Mouse (Mus musculus) ES-E14 (cell line): ENCODE results near the gene Ube2k. TPM values are rescaled to one million over a fixed set of nuclear protein-coding genes. Genes with fewer than 3 reads are reported as not detected.

Source experiments
- DNase-seq: peaks from one replicate; pipeline ENCODE4 v3.0.0-alpha.2; 2013; ENCODE audit warnings: low read depth, low spot score
- H3K27ac ChIP-seq: 2 replicates; pipeline ENCODE4 v1.5.1; 2012; ENCODE audit warnings: low read depth, mild to moderate bottlenecking, low read length, moderate library complexity, mixed read lengths; ENCODE audit not compliant: poor library complexity, insufficient read depth, severe bottlenecking
- H3K36me3 ChIP-seq: 2 replicates; pipeline ENCODE4 v1.6.1; 2012; ENCODE audit warnings: mild to moderate bottlenecking, low read length, moderate library complexity, mixed read lengths; ENCODE audit not compliant: control insufficient read depth, poor library complexity, insufficient read depth, severe bottlenecking
- H3K4me1 ChIP-seq, 2 experiments: fragments of 150-350 bp in 1 of 2; sonication (generic) in 1 of 2; 2 replicates each; pipeline ENCODE4 v1.6.1; 2012; ENCODE audit warnings: low read length in 2 of 2, mild to moderate bottlenecking in 1 of 2, mixed read lengths in 1 of 2; ENCODE audit not compliant: control insufficient read depth in 2 of 2, insufficient read depth in 2 of 2, poor library complexity in 1 of 2
- H3K4me3 ChIP-seq, 2 experiments: fragments of 150-350 bp in 1 of 2; sonication (generic) in 1 of 2; 2 replicates each; pipeline ENCODE4 v1.5.1; 2012; ENCODE audit warnings: low read length in 2 of 2, low read depth in 1 of 2, mild to moderate bottlenecking in 1 of 2, mixed read lengths in 1 of 2; ENCODE audit not compliant: insufficient read depth in 1 of 2, poor library complexity in 1 of 2, severe bottlenecking in 1 of 2
- H3K9ac ChIP-seq: 2 replicates; pipeline ENCODE4 v1.6.1; 2012; ENCODE audit warnings: low read depth, mild to moderate bottlenecking, low read length, mixed read lengths; ENCODE audit not compliant: poor library complexity, insufficient read depth, severe bottlenecking
- H3K9me3 ChIP-seq: fragments of 150-350 bp; sonication (generic); 2 replicates; pipeline ENCODE4 v1.6.1; 2012; ENCODE audit warnings: low read depth, mild to moderate bottlenecking, low read length; ENCODE audit not compliant: control insufficient read depth, insufficient read depth
- CHD2 ChIP-seq: IDR thresholded peaks from 2 replicates; pipeline ENCODE4 v1.6.1; 2014; ENCODE audit warnings: mild to moderate bottlenecking, low read depth, low read length, inconsistent platforms
- HCFC1 ChIP-seq: IDR thresholded peaks from 2 replicates; pipeline ENCODE4 v1.6.1; 2012; ENCODE audit warnings: low read length, inconsistent platforms, borderline replicate concordance; ENCODE audit not compliant: insufficient read depth
- MAFK ChIP-seq: IDR thresholded peaks from 2 replicates; pipeline ENCODE4 v1.6.1; 2014; ENCODE audit warnings: mild to moderate bottlenecking, low read depth, low read length, inconsistent platforms; ENCODE audit not compliant: insufficient read depth
- ZC3H11A ChIP-seq: IDR thresholded peaks from 2 replicates; pipeline ENCODE4 v1.6.1; 2012; ENCODE audit warnings: low read depth, mild to moderate bottlenecking, inconsistent platforms, low read length, borderline replicate concordance
- ZNF384 ChIP-seq: IDR thresholded peaks from 2 replicates; pipeline ENCODE4 v1.6.1; 2012; ENCODE audit warnings: low read depth, low read length, inconsistent platforms
- in situ Hi-C, 2 experiments: fragments of 600-800 bp; cut with MboI; formaldehyde crosslinking; loops; one replicate each; pipeline ENCODE4 v1.15.1; 2025; ENCODE audit warnings: low sequenced_read_pairs in 2 of 2, inconsistent platforms in 1 of 2; ENCODE audit not compliant: unreplicated experiment in 2 of 2
- total RNA-seq: library from RNA; depleted of rRNA; stranded (reverse); fragments of 300-350 nt; gene quantifications from 2 replicates; pipeline ENCODE4 v1.2.3, GENCODE M21; 2012

Ube2k gene
- total RNA-seq, 1 experiment: 101 TPM

DNA sequence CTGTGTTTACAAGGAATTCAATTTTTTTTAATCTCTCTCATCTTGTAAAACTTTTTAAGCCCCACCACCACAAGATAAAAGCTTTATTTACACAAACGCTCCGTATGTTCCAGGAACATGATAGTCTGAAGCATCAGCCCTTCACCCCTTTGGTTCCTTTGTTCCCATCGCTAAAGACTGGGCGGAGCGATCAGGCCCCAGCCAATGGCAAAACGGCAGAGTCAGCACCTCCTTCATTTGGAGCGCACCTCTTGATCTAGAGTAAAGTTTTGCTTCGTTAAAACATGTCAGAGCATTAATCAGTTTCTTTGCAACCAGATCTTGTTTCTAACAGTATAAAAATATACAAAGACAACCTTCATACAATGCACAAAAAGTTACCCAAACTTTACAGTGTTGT lies 31.2 kb upstream of the Ube2k start:
- peaks cover 2 to 4% of the 10 kb centered on the region in 2 experiments; a peak in 1 of 4 replicates for H3K4me1 ChIP-seq
- TF ChIP-seq ZC3H11A (no peak), MAFK (peak; percentile 76), CHD2 (no peak)
- H3K36me3 ChIP-seq: no peaks in the 10 kb centered on the region
- H3K9ac ChIP-seq: no peak overlapping the region
- no peaks in the 10 kb centered on the region for H3K9me3 ChIP-seq
- in situ Hi-C loops: no loop called here
- peak; percentile 27 for DNase-seq
- H3K4me3 ChIP-seq: no peak overlapping the region
- H3K27ac ChIP-seq: no peak overlapping the region

DNA sequence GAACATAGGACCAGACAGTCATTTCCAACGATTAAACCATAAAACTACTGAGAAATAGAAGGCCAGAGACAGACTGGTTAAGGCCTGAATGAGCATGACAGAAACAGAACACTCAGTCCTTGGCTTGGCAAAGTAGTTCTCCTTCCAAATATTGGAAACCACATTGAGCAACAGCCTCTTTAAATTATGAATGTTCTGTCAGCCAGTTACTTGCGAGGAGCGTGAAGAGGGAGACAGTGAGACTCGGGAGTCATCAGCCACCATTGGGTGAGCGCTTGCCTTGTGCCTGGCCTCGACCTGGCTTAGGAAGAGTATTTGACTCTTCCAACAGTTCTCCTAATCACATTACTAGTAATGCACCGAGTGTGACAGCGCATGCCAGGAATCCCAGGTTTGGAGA lies 28.6 kb upstream of the Ube2k start:
- TF ChIP-seq HCFC1 (no peak), MAFK (no peak), ZNF384 (no peak), CHD2 (no peak), ZC3H11A (no peak)
- DNase-seq: no peak
- no peaks in the 10 kb centered on the region for H3K9me3 ChIP-seq
- in situ Hi-C loops: no loop called here
- H3K4me1 ChIP-seq: peaks cover 2 to 4% of the 10 kb centered on the region in 2 experiments; a peak in 1 of 4 replicates
- H3K27ac ChIP-seq: no peak overlapping the region
- no peaks in the 10 kb centered on the region for H3K36me3 ChIP-seq
- H3K9ac ChIP-seq: no peak overlapping the region
- no peak overlapping the region for H3K4me3 ChIP-seq

DNA sequence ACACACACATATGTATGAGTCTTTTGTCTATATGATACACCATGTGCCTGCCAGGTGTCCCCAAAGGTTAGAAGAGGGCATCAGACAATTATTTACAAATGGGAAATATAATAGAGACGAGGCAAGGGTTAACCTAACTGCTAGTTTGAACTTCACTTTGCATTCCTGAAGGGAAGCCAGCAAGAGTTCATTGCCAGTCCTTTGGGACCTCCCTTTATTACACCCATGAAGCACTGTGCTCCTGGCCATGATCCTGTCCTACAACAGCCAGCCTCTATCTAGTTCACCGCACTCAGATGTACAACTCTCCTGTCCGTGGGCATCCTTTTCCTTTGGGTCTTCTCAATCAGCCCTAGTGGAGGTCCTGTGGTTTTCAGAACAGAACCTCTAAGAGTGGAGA lies 23.5 kb upstream of the Ube2k start:
- in situ Hi-C loops: no loop called here
- Histone ChIP-seq H3K9ac (no peak overlapping the region), H3K27ac (no peak overlapping the region), H3K36me3 (no peaks in the 10 kb centered on the region), H3K9me3 (no peaks in the 10 kb centered on the region), H3K4me1 (no peaks in the 10 kb centered on the region), H3K4me3 (no peak overlapping the region)
- no peak for DNase-seq
- no peak for TF ChIP-seq ZC3H11A
- TF ChIP-seq MAFK: no peak
- TF ChIP-seq ZNF384: no peak
- TF ChIP-seq CHD2: no peak
- no peak for TF ChIP-seq HCFC1

DNA sequence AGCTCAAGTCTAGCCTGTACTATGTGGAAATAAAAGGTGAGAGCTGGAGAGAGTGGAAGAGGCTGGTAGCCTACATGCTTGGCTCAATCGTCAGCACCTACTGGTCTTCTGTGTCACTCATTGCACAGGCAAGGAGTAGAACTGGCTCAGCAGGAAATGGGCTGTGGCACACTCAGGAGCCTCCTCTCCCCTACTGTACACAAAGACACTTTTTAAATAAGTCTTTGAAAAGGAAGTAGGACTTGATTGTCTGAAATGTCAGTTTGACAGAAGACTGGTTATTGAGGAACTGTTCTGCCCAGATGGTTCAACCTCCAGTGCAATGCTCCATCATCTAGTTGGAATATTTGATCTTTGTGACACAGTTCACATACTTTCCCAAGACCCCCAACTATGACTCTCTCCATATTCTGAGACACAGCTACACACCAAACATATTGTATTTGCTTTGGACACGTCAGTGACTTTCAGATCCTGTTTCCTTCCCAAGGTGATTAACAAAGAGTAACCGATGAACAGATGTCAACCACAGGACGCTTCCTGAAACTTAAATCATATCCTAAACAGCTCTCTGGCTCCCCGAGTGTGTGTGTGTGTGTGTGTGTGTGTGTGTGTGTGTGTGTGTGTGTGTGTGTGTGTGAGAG lies 22.3 kb upstream of the Ube2k start:
- H3K9me3 ChIP-seq: no peaks in the 10 kb centered on the region
- no peak for TF ChIP-seq ZNF384
- H3K4me1 ChIP-seq: no peaks in the 10 kb centered on the region
- DNase-seq: no peak
- H3K36me3 ChIP-seq: no peaks in the 10 kb centered on the region
- in situ Hi-C loops: no loop called here
- no peak overlapping the region for H3K4me3 ChIP-seq
- H3K9ac ChIP-seq: no peak overlapping the region
- H3K27ac ChIP-seq: no peak overlapping the region

GRCm38 (mm10) chr5:65521803-65522202 lies 15.2 kb upstream of the Ube2k start:
- no peaks in the 10 kb centered on the region for H3K36me3 ChIP-seq
- in situ Hi-C loops: no loop called here
- DNase-seq: no peak
- H3K9me3 ChIP-seq: no peaks in the 10 kb centered on the region
- H3K4me1 ChIP-seq: peaks cover 5 to 11% of the 10 kb centered on the region in 2 experiments; a peak in 3 of 4 replicates
- no peak overlapping the region for H3K27ac ChIP-seq
- H3K4me3 ChIP-seq: no peak overlapping the region
- no peak for TF ChIP-seq MAFK
- TF ChIP-seq ZC3H11A: no peak
- no peak overlapping the region for H3K9ac ChIP-seq
